Mouse (Mus musculus) cerebellum, adult 8-10 months (tissue): ENCODE results near the gene Ly6f.

Experiments used
- DNase-seq: peaks from one replicate; pipeline ENCODE4 v3.0.0; 2022

Ly6f gene

GRCm38 (mm10) chr15:75318584-75318983 lies 50.4 kb downstream of the Ly6f start:
- DNase-seq = no peak

- no peak for DNase-seq
Observed at GRCm38 (mm10) chr15:75320104-75320503, 51.9 kb downstream of the Ly6f start.
